Mouse (Mus musculus): ENCODE results near the gene Ndufa7.

- TF ChIP-seq CTCF (IDR thresholded peaks at IDR 0.05; ENCODE audit: extremely low read depth, insufficient read depth, low read length) (no peak), POLR2A (IDR thresholded peaks at IDR 0.05; ENCODE audit: extremely low read depth, insufficient read depth, low read length) (no peak)
These were observed 33.4 kb downstream of the Ndufa7 start for GRCm38 (mm10) chr17:33857816-33858215.

Measured in cortical plate, adult 2 months (tissue).